Mouse (Mus musculus): ENCODE measurements around the gene Elk3.

DNA sequence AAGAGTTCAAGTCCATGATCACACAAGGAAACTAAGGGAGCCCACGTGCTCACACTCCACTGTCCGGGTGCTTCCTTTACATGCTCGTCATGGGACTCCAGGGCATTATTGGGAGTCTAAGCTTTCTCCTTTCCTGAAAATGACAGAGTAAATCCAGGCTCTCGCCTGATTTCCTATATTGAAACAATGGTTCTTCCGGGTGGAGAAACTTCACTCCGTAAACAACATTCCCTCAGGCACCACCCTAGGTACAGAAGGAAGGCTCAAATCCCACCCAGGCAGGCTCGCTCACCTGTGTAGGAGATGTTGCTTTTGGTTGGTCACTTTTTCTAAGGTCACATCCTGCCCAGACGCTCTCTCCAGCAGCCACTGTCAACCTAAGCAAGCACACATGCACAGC is 9.1 kb downstream of the Elk3 start:
- no peak for TF ChIP-seq GATA1 (IDR thresholded peaks at IDR 0.05; ENCODE audit: borderline replicate concordance, low read length)
- TF ChIP-seq CTCF (IDR thresholded peaks at IDR 0.05; ENCODE audit: low read depth, low read length): no peak
- TF ChIP-seq TAL1 (conservative IDR thresholded peaks at IDR 0.05; ENCODE audit: low read depth, low read length): no peak
- no peak for TF ChIP-seq GATA2 (IDR thresholded peaks at IDR 0.05; ENCODE audit: borderline replicate concordance, low read depth, low read length)
- no peak for TF ChIP-seq POLR2AphosphoS5 (IDR thresholded peaks at IDR 0.05; ENCODE audit: insufficient replicate concordance, low read depth, low read length)

All from G1E (cell line).